Mouse (Mus musculus): ENCODE data around the gene Slc5a5.

- TF ChIP-seq CTCF (conservative IDR thresholded peaks at IDR 0.05; ENCODE audit: insufficient read depth, insufficient read length, low read depth, low read length) (no peak), POLR2A (IDR thresholded peaks at IDR 0.05; ENCODE audit: low read depth, low read length) (no peak)
Measured at GRCm38 (mm10) chr8:70833018-70833482, 59.5 kb downstream of the Slc5a5 start.

Measured in kidney, adult 2 months (tissue).